Mouse (Mus musculus) G1E (cell line): ENCODE results near the gene Echs1.

Experiments
- CTCF ChIP-seq: IDR thresholded peaks from 2 replicates; pipeline ENCODE4 v1.5.1; 2012; ENCODE audit warnings: low read depth, low read length, inconsistent platforms, mixed read lengths
- GATA1 ChIP-seq: IDR thresholded peaks from 2 replicates; pipeline ENCODE4 v1.6.1; 2012; ENCODE audit warnings: borderline replicate concordance, low read length, inconsistent platforms, mixed read lengths
- GATA2 ChIP-seq: IDR thresholded peaks from 2 replicates; pipeline ENCODE4 v1.6.1; 2012; ENCODE audit warnings: low read depth, low read length, inconsistent platforms, borderline replicate concordance
- POLR2AphosphoS5 ChIP-seq: IDR thresholded peaks from 2 replicates; pipeline ENCODE4 v1.6.1; 2012; ENCODE audit warnings: low read depth, low read length, inconsistent platforms; ENCODE audit not compliant: insufficient replicate concordance
- TAL1 ChIP-seq: conservative IDR thresholded peaks from 2 replicates; pipeline ENCODE4 v1.6.1; 2012; ENCODE audit warnings: low read depth, low read length, inconsistent platforms, mixed read lengths

GRCm38 (mm10) chr7:140094954-140095353 lies 21.3 kb downstream of the Echs1 start:
- no peak for TF ChIP-seq CTCF
- TF ChIP-seq POLR2AphosphoS5 = no peak
- no peak for TF ChIP-seq TAL1
- TF ChIP-seq GATA2 = no peak
- no peak for TF ChIP-seq GATA1
